25 mouse cellular contexts compared by ENCODE assay signal in the genomic region with DNA sequence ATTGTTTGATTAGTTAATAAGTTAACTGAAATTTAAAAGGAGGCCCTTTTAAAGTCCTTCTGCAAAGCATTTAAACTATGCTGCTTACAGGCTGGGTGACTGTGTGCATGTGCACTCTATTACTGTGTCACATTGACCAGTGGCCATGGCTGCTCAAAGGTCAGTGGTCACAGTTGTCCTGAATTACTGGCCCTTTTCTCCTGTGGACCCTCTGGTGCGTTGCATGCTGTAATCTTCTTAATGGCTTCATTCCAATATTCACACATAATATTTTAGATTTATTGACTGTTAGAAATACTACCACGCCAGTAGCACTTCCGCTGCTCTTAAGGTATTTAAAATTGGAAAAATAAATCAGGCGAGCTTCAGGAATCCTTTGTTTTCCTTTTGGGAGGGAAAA.
DNase-seq lines count a peak whose midpoint lies in the region; ATAC-seq and TF ChIP-seq lines count a peak whose summit lies in the region.
"Had no signal": no experiment of that assay in that cellular context is flagged by ENCODE, and none has a peak within 500 bp of the region (broad histone marks: within the 10 kb centered on the region; RNA-seq: fewer than 3 reads in every experiment).

No protein-coding gene starts in this region.

- peak overlapping the region; percentile 61; the same call in 1 of the 2 replicates for H3K27ac ChIP-seq in forebrain, embryonic 12.5 days
- H3K27ac ChIP-seq in forebrain, embryonic 11.5 days (ENCODE audit: low read depth, low read length): no peak overlapping the region
- no peak overlapping the region for H3K27ac ChIP-seq in lung, embryonic 14.5 days (ENCODE audit: low read depth)
- H3K27ac ChIP-seq: heart, embryonic 15.5 days; hindbrain, embryonic 15.5 days; intestine, embryonic 15.5 days; kidney, postnatal 0 days; layer of hippocampus, adult 2 months; limb, embryonic 13.5 days; liver, embryonic 12.5 days; lung, embryonic 15.5 days; midbrain, embryonic 10.5 days; neural tube, embryonic 12.5 days had no signal

- 83% methylated on average over 4 of the region's 4 CpGs for WGBS in forebrain, embryonic 12.5 days
- WGBS in forebrain, embryonic 11.5 days: 69% methylated on average over 4 of the region's 4 CpGs
- 34% methylated on average over 4 of the region's 4 CpGs for WGBS in lung, embryonic 14.5 days

- H3K4me2 ChIP-seq in forebrain, embryonic 12.5 days: no peak overlapping the region
- no peak overlapping the region for H3K4me2 ChIP-seq in forebrain, embryonic 11.5 days (ENCODE audit: low read depth, low read length, severe bottlenecking)
- H3K4me2 ChIP-seq in lung, embryonic 14.5 days: no peak overlapping the region
- H3K4me2 ChIP-seq: heart, embryonic 15.5 days; hindbrain, embryonic 15.5 days; intestine, embryonic 15.5 days; liver, embryonic 12.5 days; lung, embryonic 15.5 days; neural tube, embryonic 12.5 days had no signal

- H3K4me1 ChIP-seq in forebrain, embryonic 12.5 days: no peaks in the 10 kb centered on the region
- 0 out of 2 replicates have a peak, but pooled peaks cover 2% of the 10 kb centered on the region for H3K4me1 ChIP-seq in forebrain, embryonic 11.5 days (replicated peaks; ENCODE audit: control insufficient read depth, insufficient read depth, low read length)
- no peaks in the 10 kb centered on the region for H3K4me1 ChIP-seq in lung, embryonic 14.5 days (ENCODE audit: insufficient read depth)
- H3K4me1 ChIP-seq: heart, embryonic 15.5 days; hindbrain, embryonic 15.5 days; intestine, embryonic 15.5 days; liver, embryonic 12.5 days; neural tube, embryonic 12.5 days had no signal

- no peak overlapping the region for H3K9ac ChIP-seq in forebrain, embryonic 12.5 days
- no peak overlapping the region for H3K9ac ChIP-seq in forebrain, embryonic 11.5 days (ENCODE audit: low read length)
- H3K9ac ChIP-seq in lung, embryonic 14.5 days: no peak overlapping the region
- H3K9ac ChIP-seq: forebrain, embryonic 13.5 days; heart, embryonic 15.5 days; hindbrain, embryonic 15.5 days; intestine, embryonic 15.5 days; limb, embryonic 13.5 days; liver, embryonic 12.5 days; lung, embryonic 15.5 days; neural tube, embryonic 12.5 days had no signal

- H3K27me3 ChIP-seq in forebrain, embryonic 12.5 days: no peaks in the 10 kb centered on the region
- H3K27me3 ChIP-seq in forebrain, embryonic 11.5 days (ENCODE audit: control insufficient read depth, insufficient read depth, low read length): no peaks in the 10 kb centered on the region
- no peaks in the 10 kb centered on the region for H3K27me3 ChIP-seq in lung, embryonic 14.5 days (ENCODE audit: insufficient read depth, low read length)
- H3K27me3 ChIP-seq: forebrain, embryonic 13.5 days; heart, embryonic 15.5 days; hindbrain, embryonic 15.5 days; intestine, embryonic 15.5 days; liver, embryonic 12.5 days; lung, embryonic 15.5 days; neural tube, embryonic 12.5 days had no signal

- no peak overlapping the region for H3K4me3 ChIP-seq in forebrain, embryonic 12.5 days (replicated peaks)
- H3K4me3 ChIP-seq in forebrain, embryonic 11.5 days (ENCODE audit: low read depth, low read length): no peak overlapping the region
- H3K4me3 ChIP-seq in lung, embryonic 14.5 days (ENCODE audit: low read depth, low read length): no peak overlapping the region
- H3K4me3 ChIP-seq: forebrain, embryonic 13.5 days; heart, embryonic 15.5 days; hindbrain, embryonic 15.5 days; intestine, embryonic 15.5 days; layer of hippocampus, adult 2 months; limb, embryonic 13.5 days; liver, embryonic 12.5 days; lung, embryonic 15.5 days; midbrain, embryonic 10.5 days; neural tube, embryonic 12.5 days had no signal

- DNase-seq in forebrain, embryonic 11.5 days (ENCODE audit: low spot score): no peak
- DNase-seq in lung, embryonic 14.5 days: peak; percentile 53
- DNase-seq in lung, postnatal 10 days: no peak
- peak; percentile 9 for DNase-seq in embryo, embryonic 9.5 days (ENCODE audit: extremely low spot score)
- DNase-seq in yolk sac, embryonic 10.5 days (ENCODE audit: low spot score): peak; percentile 19
- no peak for DNase-seq in thymus, postnatal 0 days (ENCODE audit: low spot score)
- DNase-seq: adrenal gland, postnatal 14 days; cerebellum, adult 8-10 months; cerebellum, postnatal 36 days; heart, postnatal 36 days; right cerebral cortex, postnatal 14 days; spleen, adult 18-20 months; thymus, postnatal 25 days had no signal

- ATAC-seq in forebrain, embryonic 12.5 days (ENCODE audit: low FRiP score): no peak
- no peak for ATAC-seq in forebrain, embryonic 11.5 days (replicated peaks; ENCODE audit: low FRiP score)
- ATAC-seq in lung, embryonic 14.5 days (ENCODE audit: insufficient read depth): peak; percentile 82; the same call in 1 of the 2 replicates
- ATAC-seq: intestine, embryonic 15.5 days; liver, embryonic 12.5 days had no signal

- H3K9me3 ChIP-seq in forebrain, embryonic 12.5 days: no peaks in the 10 kb centered on the region
- H3K9me3 ChIP-seq in forebrain, embryonic 11.5 days (ENCODE audit: control insufficient read depth, low read length): no peaks in the 10 kb centered on the region
- no peaks in the 10 kb centered on the region for H3K9me3 ChIP-seq in lung, embryonic 14.5 days (ENCODE audit: low read depth, low read length)
- H3K9me3 ChIP-seq: forebrain, embryonic 13.5 days; heart, embryonic 15.5 days; hindbrain, embryonic 15.5 days; intestine, embryonic 15.5 days; limb, embryonic 13.5 days; liver, embryonic 12.5 days; lung, embryonic 15.5 days; midbrain, embryonic 10.5 days; neural tube, embryonic 12.5 days had no signal

- H3K36me3 ChIP-seq in forebrain, embryonic 12.5 days (replicated peaks): no peaks in the 10 kb centered on the region
- no peaks in the 10 kb centered on the region for H3K36me3 ChIP-seq in forebrain, embryonic 11.5 days (ENCODE audit: control insufficient read depth, insufficient read depth, low read length)
- H3K36me3 ChIP-seq in lung, embryonic 14.5 days (ENCODE audit: insufficient read depth): no peaks in the 10 kb centered on the region
- H3K36me3 ChIP-seq: heart, embryonic 15.5 days; hindbrain, embryonic 15.5 days; intestine, embryonic 15.5 days; limb, embryonic 13.5 days; liver, embryonic 12.5 days; lung, embryonic 15.5 days; midbrain, embryonic 10.5 days; neural tube, embryonic 12.5 days had no signal

- no peak for TF ChIP-seq CTCF in lung, embryonic 14.5 days (IDR thresholded peaks at IDR 0.05; ENCODE audit: low read depth)

Comparison
In these comparisons a context has a peak if more than half of its experiments do, and no peak if none do; other contexts are left out.
1. DNase-seq: peak in lung, embryonic 14.5 days (single experiment), embryo, embryonic 9.5 days (single experiment) and yolk sac, embryonic 10.5 days (single experiment); none in forebrain, embryonic 11.5 days (single experiment), lung, postnatal 10 days (single experiment) and thymus, postnatal 0 days (single experiment).